Mouse (Mus musculus) layer of hippocampus, adult 11-12 months (tissue): ENCODE results near the gene App.

Source experiments
- DNase-seq: peaks from one replicate; pipeline ENCODE4 v3.0.0; 2022; ENCODE audit warnings: low spot score

Gene App

GRCm38 (mm10) chr16:85075330-85075729 lies 98.2 kb downstream of the App start:
- no peak for DNase-seq

GRCm38 (mm10) chr16:85074889-85075288 lies 98.7 kb downstream of the App start:
- DNase-seq, result no peak

DNA sequence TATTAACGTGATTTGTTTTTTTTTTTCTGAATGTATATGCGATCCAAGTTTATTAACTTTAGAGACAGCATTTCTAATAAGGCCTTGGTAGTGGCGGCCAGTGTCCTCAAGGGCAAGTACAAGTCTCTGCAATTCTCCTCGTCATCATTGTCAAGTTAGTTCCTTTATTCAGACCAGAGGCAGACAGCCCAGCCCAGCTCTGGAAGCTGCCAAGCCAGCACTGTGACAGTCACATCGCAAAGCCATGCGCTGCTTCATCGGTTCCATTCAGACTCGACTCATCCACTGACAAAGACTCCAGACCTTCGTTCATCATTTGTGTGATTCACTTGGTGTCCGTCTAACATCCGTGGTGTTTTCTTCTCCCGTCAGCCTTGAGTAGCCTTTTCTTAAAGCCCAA lies 100.9 kb downstream of the App start:
- no peak for DNase-seq

DNA sequence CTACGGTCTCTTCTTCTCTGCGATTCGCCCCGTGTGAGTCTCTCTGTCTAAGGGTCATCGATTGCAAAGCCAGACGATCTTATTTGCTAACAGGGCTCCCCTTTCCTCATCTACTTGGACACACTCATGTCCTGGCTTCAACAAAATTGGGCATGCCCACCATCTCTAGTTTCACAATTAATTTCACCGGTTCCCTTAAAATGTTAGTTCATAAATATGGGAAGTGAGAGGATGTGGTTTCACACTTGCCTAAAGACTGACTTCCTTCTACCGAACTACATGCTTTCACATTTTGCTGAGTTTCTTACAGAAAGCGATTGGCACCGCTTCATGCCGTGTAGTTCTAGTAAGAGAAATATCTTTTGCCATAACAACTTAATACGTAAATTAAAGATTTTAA lies 101.8 kb downstream of the App start:
- no peak for DNase-seq

DNA sequence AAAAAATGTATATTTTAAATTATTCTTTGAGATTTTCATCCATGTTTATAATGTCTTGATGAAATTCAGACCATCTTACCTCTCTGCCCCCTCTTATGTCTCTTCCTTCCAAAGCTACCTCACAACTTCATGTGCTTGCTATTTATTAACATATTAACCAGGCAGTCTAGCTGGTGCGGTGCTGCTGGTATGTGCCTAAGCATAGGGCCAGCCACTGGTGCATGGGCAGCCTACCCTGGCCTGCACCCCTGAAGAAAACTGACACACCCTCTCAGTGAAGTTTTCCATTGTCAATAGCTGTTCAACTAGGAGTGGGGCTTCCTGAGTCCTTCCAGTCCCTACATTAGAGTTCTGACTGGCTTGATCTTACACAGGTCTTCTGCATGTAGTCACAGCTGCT lies 102.3 kb downstream of the App start:
- DNase-seq, result no peak

DNA sequence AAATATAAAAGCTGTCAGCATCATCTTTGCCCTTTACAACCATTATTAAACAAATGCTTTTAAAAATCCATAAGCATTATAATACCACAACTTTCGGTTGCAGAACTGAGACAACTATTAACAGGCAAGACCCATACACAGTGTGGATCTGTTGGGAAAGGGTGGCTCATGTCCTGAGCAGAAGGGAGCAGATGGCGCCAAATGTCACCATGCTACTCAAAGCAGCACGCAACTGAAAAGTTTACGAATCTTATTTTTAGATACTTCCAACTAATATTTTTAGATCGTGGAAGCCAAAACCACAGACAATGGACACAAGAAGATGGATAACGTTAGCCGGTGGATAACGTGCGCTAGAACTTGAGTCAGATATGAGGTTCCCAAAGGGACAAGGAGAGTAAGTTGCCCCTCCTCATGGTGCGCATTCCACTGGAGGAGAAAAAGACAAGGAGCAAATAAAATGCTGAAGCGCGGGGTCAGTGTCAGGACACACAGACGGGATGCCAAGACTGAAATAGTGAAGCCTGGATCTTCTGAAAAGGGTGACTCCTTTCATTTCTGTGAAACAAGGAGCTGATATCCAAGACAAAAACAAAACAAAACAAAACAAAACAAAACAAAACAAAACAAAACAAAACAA lies 106.2 kb downstream of the App start:
- peak; percentile 55 for DNase-seq

GRCm38 (mm10) chr16:85066227-85066626 lies 107.3 kb downstream of the App start:
- no peak for DNase-seq

DNA sequence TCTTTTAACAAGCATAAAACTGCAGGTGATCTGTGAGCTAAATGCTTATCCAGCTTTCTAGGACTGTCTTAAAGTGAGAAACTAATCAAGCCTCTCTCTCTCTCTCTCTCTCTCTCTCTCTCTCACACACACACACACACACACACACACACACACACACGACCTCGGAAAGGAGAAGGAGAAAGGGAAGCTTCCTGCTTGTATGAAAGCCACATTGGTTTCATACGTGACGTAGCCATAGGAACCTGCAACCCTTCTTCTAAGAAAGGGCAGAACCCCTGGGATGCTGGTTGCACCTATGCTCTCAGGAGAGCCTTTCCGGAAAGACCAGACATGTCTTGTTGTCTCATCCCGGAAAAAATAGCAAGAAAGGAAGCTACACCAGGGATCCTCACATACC lies 108.8 kb downstream of the App start:
- DNase-seq, result no peak

DNA sequence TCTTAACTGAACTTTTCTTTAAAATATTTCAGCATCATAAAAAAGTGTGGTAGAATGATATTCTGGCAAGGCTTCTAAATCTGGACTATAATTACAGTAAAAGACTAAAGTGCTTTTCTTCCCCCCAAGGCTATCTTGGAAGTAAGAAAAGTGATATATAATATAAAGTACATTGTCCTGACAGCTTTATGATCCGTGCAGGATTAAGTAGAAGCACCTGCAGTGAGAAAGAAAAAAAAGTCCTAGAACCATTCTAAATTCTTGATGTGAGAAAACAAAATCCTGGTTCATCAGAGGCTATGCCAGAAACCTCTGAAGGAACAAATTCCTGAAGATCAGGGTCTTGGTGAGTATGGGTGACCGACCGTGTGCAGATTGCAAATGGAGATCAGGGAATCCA lies 110.8 kb downstream of the App start:
- DNase-seq, result no peak

DNA sequence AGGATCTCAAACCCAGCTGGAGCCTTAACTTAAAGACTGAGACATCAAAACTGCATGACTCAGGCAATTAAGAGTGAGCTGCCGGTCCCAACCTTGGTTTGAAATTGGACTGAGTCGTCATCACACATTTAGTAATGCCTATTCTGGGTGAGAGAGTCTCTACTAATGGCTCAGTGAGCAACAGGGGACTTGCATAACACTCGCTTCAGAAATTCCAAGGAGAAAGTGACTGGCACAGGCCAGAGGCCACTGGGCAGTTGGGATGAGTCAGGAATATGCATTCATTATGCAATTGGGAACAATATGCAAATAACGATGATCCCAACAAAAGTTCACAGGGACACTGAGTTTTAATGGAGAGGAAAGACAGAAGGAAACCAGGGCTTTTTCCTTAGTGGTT lies 111.8 kb downstream of the App start:
- DNase-seq, result no peak

GRCm38 (mm10) chr16:85058138-85058537 lies 115.4 kb downstream of the App start:
- no peak for DNase-seq

DNA sequence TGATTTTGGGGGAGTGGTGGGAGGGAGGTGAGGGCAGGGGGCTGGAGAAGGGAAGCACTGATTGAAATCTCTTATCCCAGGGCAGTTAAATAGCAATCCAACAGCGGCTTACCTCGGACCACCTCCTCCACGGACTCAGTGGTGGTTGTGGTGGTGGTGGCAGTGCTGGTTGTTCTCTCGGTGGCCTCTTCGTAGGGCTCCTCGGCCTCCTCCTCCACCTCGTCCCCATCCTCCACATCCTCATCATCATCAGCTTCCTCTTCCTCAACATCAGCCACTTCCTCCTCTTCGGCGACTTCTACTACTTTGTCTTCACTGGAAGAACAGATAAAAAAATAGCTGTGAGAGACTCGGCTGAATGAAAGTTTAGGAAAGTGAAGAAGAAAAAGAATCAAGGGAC lies 117.4 kb downstream of the App start:
- no peak for DNase-seq

GRCm38 (mm10) chr16:85053996-85054395 lies 119.6 kb downstream of the App start:
- DNase-seq, result no peak

DNA sequence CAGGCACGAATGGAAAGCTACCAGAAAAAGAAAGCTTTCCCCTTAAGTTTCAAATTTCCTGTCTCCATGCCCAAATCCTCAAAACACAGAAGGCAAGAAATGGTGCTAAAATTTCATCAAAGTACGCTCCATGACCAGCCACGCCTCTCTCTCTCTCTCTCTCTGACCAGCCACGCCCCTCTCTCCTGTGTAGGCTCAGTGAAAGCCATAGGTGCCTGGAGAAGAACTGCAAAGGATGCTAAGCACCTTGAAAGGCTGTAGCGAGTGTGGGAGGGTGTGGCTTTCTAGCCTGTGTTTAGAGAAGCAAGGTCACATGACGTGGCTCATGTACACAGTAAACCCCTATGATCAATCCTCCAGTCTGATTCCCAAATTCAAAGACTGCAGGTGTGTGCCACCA lies 126.3 kb downstream of the App start:
- no peak for DNase-seq

DNA sequence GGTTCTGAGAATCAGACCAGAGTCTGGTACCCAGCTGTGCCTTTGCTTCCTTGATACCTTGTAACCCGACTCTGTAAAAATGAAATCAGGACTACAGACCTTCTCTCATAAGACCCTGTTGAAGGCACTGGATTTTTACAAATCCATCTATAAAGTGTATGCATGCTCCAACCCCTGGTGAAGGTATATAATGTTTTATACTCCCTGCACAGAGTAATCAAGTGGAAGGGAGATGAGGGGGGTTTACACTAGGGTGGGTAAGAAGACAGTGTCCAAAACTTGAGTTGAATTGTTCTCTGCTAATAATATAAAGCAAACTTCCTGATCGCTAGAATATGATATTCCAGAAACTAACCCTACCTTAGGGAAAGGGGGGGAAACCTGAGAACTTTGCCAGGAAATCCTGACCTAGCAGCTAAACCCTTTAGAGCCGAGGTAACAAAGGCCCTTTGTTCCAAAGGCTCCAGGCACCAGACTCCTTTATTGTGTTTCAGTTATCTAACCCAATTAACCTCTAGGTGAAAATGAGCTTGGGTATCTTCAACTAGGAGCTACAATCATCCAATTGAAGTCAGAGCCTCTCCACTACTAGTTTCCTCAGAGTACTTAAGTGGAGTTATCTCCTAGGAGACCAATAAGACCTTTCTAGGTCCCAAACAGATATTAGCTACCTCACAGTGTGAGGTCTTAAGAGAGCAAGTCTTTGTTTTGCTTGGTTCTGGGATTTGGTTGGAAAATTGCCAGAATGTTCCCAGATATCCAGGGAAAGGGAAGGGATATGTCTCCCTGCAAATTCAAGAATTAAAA lies 132.2 kb downstream of the App start:
- no peak for DNase-seq

- DNase-seq, result no peak
Observed at GRCm38 (mm10) chr16:85038731-85039130, 134.8 kb downstream of the App start.

DNA sequence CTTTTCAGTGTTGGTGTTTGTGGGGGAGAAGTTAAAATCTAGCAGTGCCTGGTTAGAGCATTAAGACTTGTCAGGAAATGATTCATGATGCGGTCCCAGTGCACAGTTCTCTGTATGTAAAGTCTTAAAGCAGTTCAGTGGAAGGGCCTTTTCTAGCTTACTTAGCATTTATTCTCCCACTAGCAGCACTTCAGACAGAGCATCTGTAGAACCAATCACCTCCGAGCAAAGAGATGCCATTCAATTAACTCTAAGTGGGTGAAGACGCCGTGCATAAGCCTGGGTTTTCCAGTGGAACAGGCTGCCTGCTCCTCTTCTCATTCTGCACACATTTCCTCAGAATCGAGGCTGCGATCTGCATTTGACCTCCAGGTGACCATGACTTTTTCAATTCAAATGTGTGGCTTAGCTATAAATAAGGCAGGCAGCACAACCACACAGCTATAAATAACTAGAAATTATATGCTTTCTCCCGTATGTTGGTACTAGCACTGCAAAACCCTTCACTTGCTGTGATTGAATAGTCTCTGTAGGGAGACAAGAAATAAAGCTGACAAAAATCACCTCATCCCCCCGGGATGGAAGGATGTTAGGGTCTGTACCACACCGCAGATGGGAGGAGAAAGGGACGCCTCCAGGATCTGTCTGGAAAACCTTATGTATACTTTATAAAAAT lies 135.5 kb downstream of the App start:
- no peak for DNase-seq

DNA sequence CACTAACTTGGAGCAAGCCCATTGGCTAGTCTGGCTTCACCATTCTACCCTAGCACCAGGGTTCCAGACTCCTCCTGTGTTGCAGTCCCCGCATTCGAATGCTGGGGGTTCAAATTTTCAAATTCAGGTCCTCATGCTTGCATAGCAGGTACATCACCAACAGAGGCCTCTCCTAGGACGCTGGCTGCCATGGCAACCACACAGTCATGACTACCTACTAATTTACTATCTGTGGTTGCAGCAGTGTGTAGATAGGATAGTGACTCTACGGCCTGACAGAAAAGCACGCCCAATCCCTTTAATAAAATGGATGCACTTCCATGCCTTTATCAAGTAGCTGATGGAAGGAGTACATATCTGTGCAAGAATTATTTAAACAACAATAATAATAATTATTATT lies 137.8 kb downstream of the App start:
- no peak for DNase-seq

DNA sequence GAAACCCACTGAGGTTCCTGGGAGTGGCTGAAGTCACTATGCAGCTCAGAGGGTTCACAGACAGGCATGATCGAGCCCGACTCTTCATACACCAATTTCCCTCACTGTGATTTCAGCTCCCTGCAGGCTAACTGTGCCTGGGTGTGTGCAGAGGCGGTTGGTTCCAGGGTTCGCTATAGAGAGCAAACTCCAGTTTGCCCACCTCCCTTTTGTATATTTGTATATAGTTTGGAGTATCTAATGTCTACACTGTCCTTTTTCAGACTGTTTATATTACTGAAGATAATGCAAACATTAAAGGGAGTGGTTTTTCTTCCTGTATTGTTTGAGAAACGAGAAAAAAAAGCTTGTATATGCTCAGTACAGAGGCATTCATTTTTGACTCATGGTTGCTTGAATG lies 139.8 kb downstream of the App start:
- DNase-seq, result no peak

GRCm38 (mm10) chr16:85030810-85031209 lies 142.8 kb downstream of the App start:
- DNase-seq, result no peak

- DNase-seq, result no peak
Observed at GRCm38 (mm10) chr16:85028396-85028795, 145.2 kb downstream of the App start.

DNA sequence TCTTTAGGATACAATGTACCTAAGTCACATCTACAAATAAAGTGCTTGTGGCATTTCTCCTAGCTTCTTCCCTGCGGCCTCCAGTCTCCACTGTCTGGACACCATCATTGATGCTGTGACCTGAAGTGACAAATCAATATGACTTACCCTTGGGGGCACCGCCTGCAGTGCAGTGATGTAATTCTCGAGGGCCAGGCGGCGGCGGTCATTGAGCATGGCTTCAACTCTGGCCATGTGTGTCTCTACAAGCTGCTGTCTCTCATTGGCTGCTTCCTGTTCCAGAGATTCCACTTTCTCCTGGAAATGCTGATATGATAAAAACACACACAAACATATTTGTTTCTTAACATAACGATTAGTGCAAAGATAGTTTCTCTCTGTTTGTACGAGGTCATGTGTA lies 148.9 kb downstream of the App start:
- peak; percentile 50 for DNase-seq

- DNase-seq, result peak; percentile 81
Observed at GRCm38 (mm10) chr16:85023106-85023505, 150.5 kb downstream of the App start.
